Mouse (Mus musculus): ENCODE measurements around the gene Plxnd1.

GRCm38 (mm10) chr6:115916611-115917010, 78.2 kb downstream of the Plxnd1 start:
- TF ChIP-seq POLR2A (IDR thresholded peaks at IDR 0.05; ENCODE audit: low read depth, low read length), result no peak
- no peak for TF ChIP-seq CTCF (IDR thresholded peaks at IDR 0.05; ENCODE audit: extremely low read depth, insufficient read length, insufficient replicate concordance, low read depth, low read length)

Data from small intestine, adult 2 months (tissue).